Mouse (Mus musculus) heart, postnatal 14 days (tissue): Measurements from ENCODE around the gene Dlg4. TPM values are rescaled to one million over a fixed set of nuclear protein-coding genes. Genes with fewer than 3 reads are reported as not detected.
A peak's percentile ranks its signal among the peaks of the same experiment; 100 is the strongest.

ENCODE experiments used
- DNase-seq, 2 experiments: peaks; one replicate each; pipeline ENCODE4 v3.0.0; 2021 to 2022
- intact Hi-C: fragments of 180-260 bp; cut with DNase I; formaldehyde crosslinking; loops from one replicate; pipeline ENCODE4 v1.15.1; 2025
- long read RNA-seq, 2 experiments: library from polyadenylated mRNA; stranded (forward); transcript quantifications; one replicate each; pipeline ENCODE4 v2.0.0; 2021
- total RNA-seq, 2 experiments: library from RNA; stranded (reverse); gene quantifications; 2 replicates each; pipeline ENCODE4 v1.2.3; 2021

Gene Dlg4
- total RNA-seq, result 10 to 100 TPM; 10.4 to 11.2 TPM
- long read RNA-seq, experiment 1, partial matches to known transcripts, result 3 of 3 reads
- long read RNA-seq, experiment 1, other reads (novel, unspliced or antisense), result 0 of 3 reads
- long read RNA-seq, experiment 2, result 0 reads

DNA sequence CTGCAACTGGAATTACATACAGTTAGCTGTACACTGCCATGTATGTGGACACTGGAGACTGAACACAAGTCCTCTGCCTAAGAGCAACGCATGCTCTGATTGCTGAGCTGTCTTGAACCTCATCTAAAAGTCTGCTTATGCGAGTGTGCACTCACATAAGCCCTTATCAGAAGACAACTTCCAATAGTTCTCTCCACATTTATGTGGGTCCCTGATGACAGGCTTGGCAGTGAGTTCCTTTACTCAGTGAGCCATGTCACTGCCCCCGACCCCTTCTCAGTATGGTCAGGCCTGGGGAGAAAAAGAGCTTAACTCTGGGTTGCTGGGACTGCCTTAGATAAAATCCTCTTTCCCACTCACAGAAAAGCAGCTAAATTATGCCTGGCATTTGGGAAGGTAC is at the start of gene Dlg4:
Gene Dlg4 (plus strand): TSS at position 274 of the 400 bp plus-strand sequence.
- intact Hi-C loops, result no loop called here
- DNase-seq, result no peak

DNA sequence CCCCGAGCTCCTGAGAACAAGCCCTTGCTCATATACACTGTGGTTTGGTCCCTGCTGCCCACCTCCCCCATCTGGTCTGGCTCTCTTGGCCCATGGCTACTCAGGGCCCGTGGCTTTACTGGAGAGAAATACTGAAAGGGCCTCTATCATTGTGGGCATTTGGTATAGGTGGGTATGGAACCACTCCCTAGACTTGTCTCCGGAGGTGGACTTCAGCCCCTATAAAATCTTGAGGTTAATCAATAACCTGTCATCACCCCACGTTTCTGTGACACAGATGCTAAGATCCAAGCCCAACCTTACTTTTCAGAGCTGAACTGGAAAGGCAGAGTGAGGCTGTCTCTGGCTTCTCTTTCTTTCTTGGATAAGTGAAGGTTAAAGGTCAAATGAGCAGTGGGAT is 47.9 kb upstream of the Dlg4 start:
- intact Hi-C loops, result no loop called here
- DNase-seq, result no peak

DNA sequence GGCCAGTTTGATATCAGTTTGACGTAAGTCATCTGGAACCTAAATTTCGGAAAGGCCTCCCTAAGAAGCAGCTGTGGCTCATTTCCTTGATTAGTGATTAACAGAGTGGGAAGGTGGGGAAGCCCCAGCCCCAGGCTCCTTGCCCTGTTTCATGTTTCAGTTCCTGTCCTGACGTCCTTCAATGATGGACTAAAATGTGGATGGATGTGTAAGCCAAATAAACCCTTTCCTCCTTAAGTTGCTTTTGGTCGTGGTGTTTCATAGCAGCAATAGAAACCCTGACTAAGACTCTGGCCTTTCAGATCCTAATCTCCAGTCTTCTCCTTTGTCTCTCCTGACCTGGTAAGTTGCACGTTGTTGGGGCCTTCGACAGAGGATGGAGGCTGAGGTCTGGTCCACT is 46.5 kb upstream of the Dlg4 start:
- intact Hi-C loops, result no loop called here
- DNase-seq, result no peak

DNA sequence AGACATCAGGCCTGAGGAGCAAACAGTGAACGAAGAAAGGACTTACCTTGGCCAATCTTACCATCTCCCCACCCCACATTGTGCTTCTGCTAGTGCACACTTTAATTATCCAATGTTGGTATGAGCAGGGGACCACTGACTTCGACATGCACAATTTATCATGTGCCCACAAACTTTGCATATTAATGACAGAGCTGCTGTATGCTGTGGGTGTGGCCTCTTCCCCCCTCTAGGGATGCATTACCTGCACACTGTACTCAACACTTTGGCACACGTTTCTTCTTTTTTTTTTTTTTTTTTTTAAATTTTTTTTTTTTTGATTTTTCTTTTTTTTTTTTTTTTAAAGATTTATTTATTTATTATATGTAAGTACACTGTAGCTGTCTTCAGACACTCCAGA is 46.0 kb upstream of the Dlg4 start:
- DNase-seq, result no peak
- intact Hi-C loops, result no loop called here

DNA sequence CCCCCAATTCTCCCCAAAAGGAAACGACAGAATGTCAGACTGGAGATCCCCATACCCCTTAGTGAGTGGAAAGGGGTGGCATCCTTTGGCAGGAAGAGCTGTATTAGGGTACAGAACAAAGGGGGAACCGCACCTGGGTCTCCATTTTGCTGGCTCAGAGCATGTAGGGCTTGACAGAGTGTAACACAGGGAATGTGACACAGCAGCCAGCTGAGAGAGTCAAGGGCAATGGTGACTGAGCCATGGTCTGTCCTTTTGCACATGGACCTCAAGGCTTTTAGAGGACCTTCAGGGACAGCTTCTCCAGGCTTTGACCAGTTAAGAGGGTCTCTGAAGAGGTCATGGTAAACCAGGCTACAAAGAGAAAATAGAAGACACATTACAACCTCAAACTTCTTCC is 41.8 kb upstream of the Dlg4 start:
- DNase-seq, result no peak

DNA sequence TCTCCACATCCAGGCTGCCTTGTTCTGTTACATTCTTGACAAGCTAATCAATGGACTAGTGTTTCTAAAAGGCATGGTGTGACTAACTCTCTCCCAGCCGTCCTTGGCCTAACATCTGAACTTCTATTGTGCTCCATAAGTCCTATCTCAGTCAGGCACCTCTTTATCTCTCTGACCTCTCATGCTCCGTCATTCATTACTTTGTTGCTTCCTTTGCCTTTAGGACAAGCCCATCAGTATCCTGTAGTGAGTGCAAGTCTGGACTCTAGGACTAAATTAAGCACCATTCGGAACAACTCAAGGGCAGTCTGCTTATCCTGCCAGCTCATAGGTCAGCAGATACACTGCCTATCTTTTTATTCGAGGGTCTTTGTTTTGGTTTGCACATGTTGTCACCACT is 40.5 kb upstream of the Dlg4 start:
- intact Hi-C loops, result loop anchor here (2.0 to 5.0 kb wide), 2 partner anchors 13 to 54 kb away; partner anchors contain the start of gene Eif5a
- DNase-seq, result no peak

More for the DNA sequence above, 41.8 kb upstream of the Dlg4 start:
- intact Hi-C loops, result loop anchor here (5.0 kb wide), 1 partner anchor 53 kb away; the partner anchor contains the start of gene Eif5a

DNA sequence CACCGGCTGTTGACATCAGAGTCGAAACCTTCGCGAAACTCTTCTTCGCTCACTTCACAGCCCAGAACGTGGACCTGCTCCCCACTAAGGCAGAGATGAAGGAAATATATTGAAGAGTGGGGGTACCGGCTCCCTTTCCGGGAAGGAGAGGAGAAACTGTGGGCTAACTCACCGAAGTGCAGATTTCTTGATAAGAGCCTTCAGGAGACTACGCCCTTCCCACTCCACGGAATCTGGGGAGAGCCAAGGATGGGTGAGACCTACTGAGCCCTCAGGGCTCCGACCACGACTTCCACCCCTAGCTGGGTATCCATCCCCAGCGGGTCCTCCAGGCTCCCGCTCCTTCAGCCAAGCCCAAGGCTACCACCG is 36.9 kb upstream of the Dlg4 start:
- intact Hi-C loops, result loop anchor here (5.0 kb wide), 2 partner anchors 58 to 308 kb away; partner anchors contain the start of genes Eif4a1 and Eif5a

DNA sequence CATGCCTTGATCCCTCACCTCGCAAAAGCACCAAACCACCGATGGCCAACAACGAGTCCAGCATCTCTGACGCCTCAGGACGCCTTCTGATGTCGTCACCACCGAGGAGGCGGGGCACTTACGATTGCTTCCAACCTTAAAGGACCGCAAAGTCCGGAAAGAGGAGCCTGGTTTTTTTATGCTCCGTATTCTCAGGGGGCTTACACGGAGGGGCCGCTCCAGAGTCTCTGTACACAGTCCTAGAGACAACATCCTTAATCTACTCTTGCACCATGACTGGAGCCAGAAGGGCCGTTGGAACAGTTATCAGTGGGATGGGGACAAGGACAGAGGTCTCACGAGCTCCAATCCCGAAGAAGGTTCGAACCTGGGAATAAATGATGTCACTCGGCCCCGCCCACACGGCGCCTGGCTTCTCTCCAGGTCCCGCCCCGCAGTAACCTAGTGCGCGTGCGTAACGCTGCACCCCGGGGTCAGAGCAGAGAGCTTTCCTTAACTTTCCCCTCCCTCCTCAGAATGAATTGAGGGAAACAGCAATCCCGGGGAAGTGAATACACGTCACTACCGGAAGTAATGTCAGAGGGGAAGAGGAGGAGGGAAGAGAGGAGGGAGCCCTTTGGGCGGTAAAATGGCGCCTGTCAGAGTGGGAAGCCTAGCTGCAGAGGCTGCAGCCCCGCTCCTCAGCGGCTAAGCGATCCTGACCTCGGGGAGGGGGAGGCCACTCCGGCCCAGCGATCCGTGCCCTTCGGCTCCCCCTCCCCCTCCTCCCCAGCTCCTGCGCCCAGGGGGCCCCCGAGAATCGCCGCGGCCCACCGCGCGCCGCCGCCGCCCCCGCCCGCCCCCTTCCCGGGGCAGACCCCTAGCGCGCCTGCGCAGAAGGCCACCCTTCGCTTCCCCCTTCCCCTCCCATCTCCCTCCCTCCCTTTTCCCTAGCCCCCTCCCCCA is 36.3 kb upstream of the Dlg4 start:
- intact Hi-C loops, result loop anchor here (5.0 kb wide), 1 partner anchor 308 kb away; the partner anchor contains the start of gene Eif4a1
- DNase-seq, result peak; percentile 97 to 98

More for the DNA sequence above, 36.9 kb upstream of the Dlg4 start:
- no peak for DNase-seq

DNA sequence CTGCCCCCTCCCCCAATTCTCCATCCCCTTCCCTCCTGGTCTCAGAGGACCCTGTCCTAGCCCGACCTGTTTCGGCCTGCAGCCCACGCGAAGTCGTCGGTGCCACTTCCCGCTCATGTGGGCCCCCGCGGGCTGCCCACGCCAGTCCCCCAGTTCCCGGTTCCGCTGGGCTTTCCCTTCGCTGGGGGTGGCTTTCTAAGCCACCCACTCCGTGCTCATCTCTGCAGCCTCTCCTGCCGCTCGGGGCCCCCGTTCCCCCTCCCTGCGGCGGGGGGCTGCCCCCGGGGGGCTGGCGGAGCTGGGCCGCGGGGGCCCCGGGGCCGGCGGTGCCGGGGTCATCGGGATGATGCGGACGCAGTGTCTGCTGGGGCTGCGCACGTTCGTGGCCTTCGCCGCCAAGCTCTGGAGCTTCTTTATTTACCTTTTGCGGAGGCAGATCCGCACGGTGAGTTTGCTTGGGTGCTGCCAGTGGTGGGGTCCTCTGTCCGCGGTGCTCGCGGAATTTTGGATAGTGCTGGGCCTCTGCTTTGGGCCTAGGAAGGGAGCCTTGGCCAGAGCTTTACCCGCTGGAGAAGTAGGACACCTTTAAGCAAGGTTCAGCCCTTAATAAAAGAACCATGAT is 35.5 kb upstream of the Dlg4 start, which contains the start of gene Ctdnep1:
Gene Ctdnep1 (plus strand): TSS at position 16 of the 622 bp plus-strand sequence.
- intact Hi-C loops, result loop anchor here (5.0 kb wide), 1 partner anchor 309 kb away; the partner anchor contains the start of gene Eif4a1
- DNase-seq, result peak in 1 of 2 experiments; percentile 49

DNA sequence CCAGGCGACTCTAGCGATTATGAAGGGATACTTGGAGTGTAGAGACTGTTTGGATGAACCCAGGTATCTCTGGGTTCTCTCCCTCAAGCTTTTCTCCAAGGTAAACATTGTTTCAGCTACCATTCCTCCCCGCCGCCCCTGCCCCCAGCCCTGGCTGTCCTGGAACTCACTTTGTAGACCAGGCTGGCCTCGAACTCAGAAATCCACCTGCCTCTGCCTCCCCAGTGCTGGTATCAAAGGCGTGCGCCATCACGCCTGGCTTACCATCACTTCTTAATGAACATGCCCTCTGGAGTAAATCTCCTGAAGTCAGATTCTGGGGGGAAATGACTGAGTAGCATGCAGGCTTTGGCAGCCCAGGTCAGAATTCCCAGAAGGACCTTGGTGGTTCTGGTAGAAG is 34.5 kb upstream of the Dlg4 start, which contains the start of gene Elp5:
Gene Elp5 (minus strand): TSS at position 293 of the 400 bp plus-strand sequence.
- intact Hi-C loops, result loop anchor here (5.0 kb wide), 1 partner anchor 310 kb away; the partner anchor contains the start of gene Eif4a1
- DNase-seq, result no peak

DNA sequence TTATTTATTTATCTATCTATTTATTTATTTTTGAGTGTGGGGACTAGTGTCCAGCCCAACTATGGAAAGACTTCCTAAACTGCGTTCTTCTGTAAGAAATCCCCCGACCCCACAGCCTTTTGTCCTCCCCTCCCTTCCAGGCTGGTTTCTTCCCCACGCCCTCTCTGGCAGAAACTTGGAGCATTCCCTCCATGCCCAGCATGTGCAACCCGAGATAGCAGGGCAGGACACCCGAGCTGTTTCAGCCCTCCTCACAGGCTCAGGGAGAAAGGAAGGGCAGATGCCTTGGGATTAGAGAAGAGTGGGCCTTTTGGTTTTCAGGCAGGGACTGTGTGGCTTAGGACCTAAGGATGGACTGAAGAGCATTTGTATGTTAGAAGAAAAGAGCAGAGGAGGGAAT is 33.9 kb upstream of the Dlg4 start:
- DNase-seq, result peak in 1 of 2 experiments; percentile 51
- intact Hi-C loops, result loop anchor here (5.0 kb wide), 1 partner anchor 311 kb away; the partner anchor contains the start of gene Eif4a1

DNA sequence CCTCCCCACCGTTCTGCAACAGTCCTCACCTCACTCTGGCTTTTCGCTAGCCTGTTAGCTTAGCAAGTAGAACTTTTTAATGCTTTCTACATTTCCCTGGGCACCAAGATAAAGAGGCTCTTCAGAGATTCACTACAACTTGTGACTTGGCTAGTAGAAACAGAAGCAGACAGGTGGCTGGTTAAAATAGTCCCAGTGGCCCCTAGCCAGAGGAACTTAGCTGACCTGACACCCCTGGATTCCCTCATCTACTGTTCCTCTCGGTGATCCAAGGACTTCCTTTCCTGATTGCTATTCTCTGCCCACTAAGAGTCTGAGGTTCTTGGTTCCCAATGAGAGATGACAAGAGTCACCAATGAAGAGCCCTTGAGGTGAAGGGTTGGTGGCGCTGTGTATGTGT is 33.4 kb upstream of the Dlg4 start:
- intact Hi-C loops, result loop anchor here (5.0 kb wide), 1 partner anchor 311 kb away; the partner anchor contains the start of gene Eif4a1
- DNase-seq, result no peak

DNA sequence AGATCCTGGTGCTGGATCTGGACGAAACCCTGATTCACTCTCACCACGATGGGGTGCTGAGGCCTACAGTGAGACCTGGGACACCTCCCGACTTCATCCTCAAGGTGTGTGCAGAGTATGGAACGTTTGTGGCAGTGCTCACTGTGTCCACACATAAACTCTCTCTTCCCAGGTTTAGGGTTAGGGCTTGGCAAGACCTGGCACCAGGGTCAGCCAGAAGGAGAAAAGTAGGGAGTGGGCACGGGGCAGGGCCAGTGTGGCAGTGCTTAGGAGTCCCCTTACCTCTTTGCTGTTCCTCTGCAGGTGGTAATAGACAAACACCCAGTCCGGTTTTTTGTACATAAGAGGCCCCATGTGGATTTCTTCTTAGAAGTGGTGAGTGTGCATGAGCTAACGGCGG is 32.3 kb upstream of the Dlg4 start:
- DNase-seq, result no peak
- intact Hi-C loops, result loop anchor here (5.0 kb wide), 1 partner anchor 312 kb away; the partner anchor contains the start of gene Eif4a1

DNA sequence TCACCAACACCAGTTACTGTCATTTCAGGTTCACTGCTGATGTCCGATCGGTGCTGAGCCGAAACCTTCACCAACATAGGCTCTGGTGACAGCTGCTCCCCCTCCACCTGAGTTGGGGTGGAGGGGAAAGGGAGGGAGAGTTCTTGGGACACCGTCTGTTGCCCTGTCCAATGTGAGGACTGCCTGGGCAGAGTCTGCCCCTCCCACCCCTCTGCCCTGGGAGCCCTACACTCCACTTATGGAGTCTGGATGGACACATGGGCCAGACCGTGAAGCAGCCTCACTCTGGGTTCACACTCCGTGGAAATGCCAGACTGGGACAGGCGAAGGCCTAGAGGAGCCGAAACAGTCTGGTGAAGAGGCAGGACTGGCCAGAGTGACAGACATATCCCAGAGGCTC is 26.8 kb upstream of the Dlg4 start:
- intact Hi-C loops, result loop anchor here (10.0 kb wide), 1 partner anchor 665 kb away; the partner anchor contains the start of genes Eno3 and Pfn1
- DNase-seq, result no peak

DNA sequence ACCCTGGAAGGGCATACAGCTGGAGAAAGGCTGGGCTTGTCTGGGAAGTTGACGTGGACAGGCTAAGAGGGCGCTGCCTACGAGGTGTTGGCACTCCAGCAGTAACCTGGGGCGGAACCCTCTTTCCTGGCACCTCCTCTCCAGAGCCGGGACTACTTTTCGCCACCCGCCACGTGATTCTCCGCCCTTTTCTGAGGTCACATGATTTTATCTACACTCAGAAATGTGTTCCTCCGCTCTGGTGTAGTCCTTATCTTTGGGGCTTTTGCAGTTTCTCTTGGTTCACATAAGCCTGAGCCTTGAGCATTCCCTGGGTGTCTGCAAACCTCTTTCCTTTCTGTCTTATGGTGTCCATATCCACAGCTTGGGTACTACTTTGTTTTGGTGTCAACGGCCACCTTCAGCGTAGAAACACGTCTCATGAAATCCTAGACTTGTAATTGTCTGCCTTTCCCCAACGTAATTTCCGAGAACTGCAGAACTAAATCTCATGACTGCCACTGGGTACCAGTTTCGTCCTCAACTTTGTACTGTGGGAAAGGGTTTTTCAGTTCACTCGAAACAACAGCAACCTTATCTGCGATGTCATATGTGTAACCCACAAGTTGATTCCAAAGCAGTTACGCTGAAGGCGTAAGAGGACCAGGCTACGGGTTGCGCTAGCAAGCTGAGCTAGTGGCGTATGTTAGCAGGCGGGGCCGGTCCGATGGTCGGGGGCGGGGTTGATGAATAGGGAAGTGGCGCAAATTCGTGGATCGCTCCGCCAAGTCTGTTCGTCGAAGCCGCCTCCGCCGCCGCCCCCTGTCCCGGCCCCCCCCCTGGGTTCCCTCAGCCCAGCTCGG is 25.7 kb upstream of the Dlg4 start, which contains the start of gene Gabarap:
Gene Gabarap (plus strand): TSS at position 294 of the 842 bp plus-strand sequence.
- intact Hi-C loops, result loop anchor here (10.0 kb wide), 1 partner anchor 664 kb away; the partner anchor contains the start of genes Eno3 and Pfn1
- peak; percentile 95 for DNase-seq

DNA sequence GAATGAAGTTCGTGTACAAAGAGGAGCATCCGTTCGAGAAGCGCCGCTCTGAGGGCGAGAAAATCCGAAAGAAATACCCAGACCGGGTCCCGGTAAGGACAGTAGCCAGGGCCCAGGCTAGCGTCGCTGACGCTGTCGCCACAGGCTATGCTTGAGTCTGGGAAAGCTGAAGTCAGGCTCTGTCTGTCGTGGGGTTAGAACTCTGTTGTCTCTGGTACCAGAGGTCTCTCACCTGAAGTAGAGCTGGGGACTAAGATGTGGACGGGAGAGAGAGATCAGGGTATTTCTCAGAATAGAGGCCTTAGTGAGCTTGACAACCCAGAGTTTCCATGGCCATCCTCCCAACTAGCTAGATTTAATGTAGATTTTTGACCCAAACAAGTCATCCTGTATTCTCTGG is 25.0 kb upstream of the Dlg4 start:
- DNase-seq, result no peak
- intact Hi-C loops, result loop anchor here (10.0 kb wide), 1 partner anchor 663 kb away; the partner anchor contains the start of genes Eno3 and Pfn1

DNA sequence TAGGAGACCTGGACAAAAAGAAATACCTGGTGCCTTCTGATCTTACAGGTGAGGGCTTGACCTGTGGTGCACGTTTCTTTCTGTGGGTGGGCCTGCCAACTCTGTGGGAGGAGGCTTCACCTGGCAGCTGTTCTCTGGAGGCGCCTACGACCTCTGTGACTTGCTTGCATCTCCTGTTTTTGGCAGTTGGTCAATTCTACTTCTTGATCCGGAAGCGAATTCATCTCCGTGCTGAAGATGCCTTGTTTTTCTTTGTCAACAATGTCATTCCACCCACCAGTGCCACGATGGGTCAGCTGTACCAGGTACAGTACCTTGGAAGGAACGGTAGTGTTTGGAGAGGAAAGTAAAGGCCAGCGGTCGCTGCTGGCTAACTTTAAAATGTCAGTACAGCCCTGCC is 24.3 kb upstream of the Dlg4 start:
- intact Hi-C loops, result loop anchor here (10.0 kb wide), 1 partner anchor 662 kb away; the partner anchor contains the start of genes Eno3 and Pfn1
- no peak for DNase-seq

DNA sequence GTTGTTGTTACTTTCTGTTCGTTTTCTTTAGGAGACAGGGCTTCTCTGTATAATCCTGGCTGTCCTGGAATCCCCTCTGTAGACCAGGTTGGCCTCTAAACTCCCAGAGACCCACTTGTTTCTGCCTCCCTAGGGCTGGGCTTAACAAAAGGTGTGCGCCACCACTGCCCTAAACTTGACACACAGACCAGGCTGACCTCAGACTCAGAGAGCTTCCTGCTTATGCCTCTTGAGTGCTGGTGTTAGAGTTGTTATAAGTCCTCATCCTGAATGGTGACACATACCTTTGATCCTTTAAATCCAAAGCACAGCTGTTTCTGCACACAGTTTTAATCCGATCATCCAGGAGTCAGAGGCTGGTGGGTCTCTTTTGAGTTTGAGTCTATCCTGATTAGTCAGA is 23.8 kb upstream of the Dlg4 start:
- intact Hi-C loops, result loop anchor here (10.0 kb wide), 1 partner anchor 662 kb away; the partner anchor contains the start of genes Eno3 and Pfn1
- no peak for DNase-seq
